Mouse (Mus musculus): ENCODE data around the gene Samd3. TPM values are rescaled to one million over a fixed set of nuclear protein-coding genes. Genes with fewer than 3 reads are reported as not detected.

Samd3 gene
- polyA plus RNA-seq, 1 experiment from 2014 or later: 0.74 TPM

DNA sequence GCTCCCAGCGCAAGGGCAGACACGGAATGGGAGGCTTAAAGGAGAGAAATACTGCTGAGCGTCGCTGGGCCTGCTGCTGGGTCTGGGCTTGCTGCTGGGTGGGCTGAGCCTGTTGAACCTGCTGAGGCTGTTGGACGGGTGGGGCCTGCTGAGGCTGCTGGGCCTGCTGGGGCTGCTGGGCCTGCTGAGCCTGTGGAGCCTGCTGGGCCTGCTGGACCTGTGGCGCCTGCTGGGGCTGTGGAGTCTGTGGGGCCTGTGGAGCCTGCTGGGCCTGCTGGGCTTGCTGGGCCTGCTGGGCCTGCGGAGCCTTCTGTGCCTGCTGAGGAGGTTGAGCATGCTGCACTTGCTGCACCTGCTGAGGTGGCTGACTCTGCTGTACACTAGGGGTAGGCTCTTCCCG is 50.5 kb downstream of the Samd3 start:
- Histone ChIP-seq H3K9me3 (ENCODE audit: control insufficient read depth, low read length) (no peaks in the 10 kb centered on the region), H3K9ac (ENCODE audit: low read depth, low read length) (no peak overlapping the region), H3K36me3 (ENCODE audit: control insufficient read depth, insufficient read depth, low read length) (peaks cover 7% of the 10 kb centered on the region; the same call in 1 of the 2 replicates), H3K4me2 (ENCODE audit: low read length) (no peak overlapping the region), H3K4me1 (ENCODE audit: control insufficient read depth, insufficient read depth, low read depth, low read length) (no peaks in the 10 kb centered on the region), H3K4me3 (ENCODE audit: low read length) (no peak overlapping the region), H3K27me3 (replicated peaks; ENCODE audit: control insufficient read depth, insufficient read depth, low read length) (no peaks in the 10 kb centered on the region), H3K27ac (ENCODE audit: low read depth, low read length) (no peak overlapping the region; the same call in 1 of the 2 replicates)
- 52% methylated on average over 8 of the region's 8 CpGs for WGBS
- peak; percentile 58 for ATAC-seq

DNA sequence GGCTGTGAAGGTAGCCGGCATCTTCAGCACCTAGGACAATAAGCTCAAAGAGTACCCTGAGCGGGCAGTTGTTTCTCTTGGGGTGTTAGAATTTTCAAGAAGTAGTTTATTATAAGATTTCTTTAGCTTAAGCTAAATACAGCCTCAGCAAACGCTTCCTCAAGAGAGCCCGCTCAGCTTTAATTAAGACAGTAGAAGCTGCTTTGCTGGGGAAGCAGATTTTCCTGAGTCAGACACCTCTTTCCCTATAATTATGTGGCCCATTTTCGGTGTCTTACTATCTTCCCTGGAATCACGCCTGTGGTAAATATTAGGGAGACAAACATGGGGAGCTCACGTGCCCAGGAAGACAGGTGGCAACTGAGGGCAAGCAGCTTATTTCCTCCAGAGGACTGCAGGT is 57.6 kb downstream of the Samd3 start:
- H3K9ac ChIP-seq (ENCODE audit: low read depth, low read length): no peak overlapping the region
- no peaks in the 10 kb centered on the region for H3K4me1 ChIP-seq (ENCODE audit: control insufficient read depth, insufficient read depth, low read depth, low read length)
- H3K4me2 ChIP-seq (ENCODE audit: low read length): no peak overlapping the region
- 89% methylated on average over 7 of the region's 7 CpGs for WGBS
- no peaks in the 10 kb centered on the region for H3K27me3 ChIP-seq (replicated peaks; ENCODE audit: control insufficient read depth, insufficient read depth, low read length)
- no peak overlapping the region for H3K4me3 ChIP-seq (ENCODE audit: low read length)
- no peak overlapping the region for H3K27ac ChIP-seq (ENCODE audit: low read depth, low read length)
- ATAC-seq: no peak
- no peaks in the 10 kb centered on the region for H3K9me3 ChIP-seq (ENCODE audit: control insufficient read depth, low read length)
- H3K36me3 ChIP-seq (ENCODE audit: control insufficient read depth, insufficient read depth, low read length): no peaks in the 10 kb centered on the region

DNA sequence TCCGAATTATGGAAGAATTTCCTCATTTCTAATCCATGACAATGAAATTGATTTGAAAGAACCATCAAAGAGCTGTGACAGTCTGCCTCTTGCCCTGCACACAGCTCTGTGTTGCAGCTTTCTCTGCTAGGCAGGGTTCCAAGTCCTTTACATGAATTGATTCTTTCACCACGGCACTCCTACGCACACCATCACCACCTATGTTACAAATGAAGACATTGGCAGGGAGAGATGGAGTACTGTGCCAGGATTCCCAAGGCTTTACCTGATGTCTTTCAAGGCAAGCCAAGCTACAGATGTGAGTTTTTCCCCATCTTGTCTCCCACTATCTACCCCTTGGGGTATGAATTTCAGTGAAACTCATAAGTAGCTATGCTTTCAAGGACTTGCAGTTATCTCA is 67.7 kb downstream of the Samd3 start:
- WGBS: 63% methylated on average over 3 of the region's 3 CpGs
- Histone ChIP-seq H3K4me1 (ENCODE audit: control insufficient read depth, insufficient read depth, low read depth, low read length) (no peaks in the 10 kb centered on the region), H3K27me3 (replicated peaks; ENCODE audit: control insufficient read depth, insufficient read depth, low read length) (no peaks in the 10 kb centered on the region), H3K4me2 (ENCODE audit: low read length) (no peak overlapping the region), H3K9me3 (ENCODE audit: control insufficient read depth, low read length) (no peaks in the 10 kb centered on the region), H3K9ac (ENCODE audit: low read depth, low read length) (no peak overlapping the region), H3K27ac (ENCODE audit: low read depth, low read length) (no peak overlapping the region), H3K4me3 (ENCODE audit: low read length) (no peak overlapping the region), H3K36me3 (ENCODE audit: control insufficient read depth, insufficient read depth, low read length) (peaks cover 9% of the 10 kb centered on the region; the same call in 1 of the 2 replicates)
- peak; percentile 83 for ATAC-seq

DNA sequence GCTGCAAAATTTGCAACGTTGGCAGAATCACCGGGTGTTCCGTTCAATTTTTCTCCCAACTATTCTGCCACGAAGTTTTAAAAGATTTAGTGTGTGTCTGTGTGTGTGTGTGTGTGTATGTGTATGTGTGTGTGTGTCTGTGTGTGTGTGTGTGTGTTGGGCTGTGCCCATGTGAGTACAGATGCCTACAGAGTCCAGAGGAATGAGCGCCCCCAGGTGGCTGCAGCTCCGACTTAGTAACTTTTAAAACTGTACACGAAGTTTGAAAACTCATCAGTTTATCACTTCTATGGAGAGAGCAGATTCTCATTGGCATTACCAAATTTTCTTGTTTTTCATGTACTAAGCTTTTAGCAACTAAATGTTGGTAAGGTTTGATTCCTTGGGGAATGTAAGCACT is 68.1 kb downstream of the Samd3 start:
- peak; percentile 35; the same call in 1 of the 2 replicates for ATAC-seq
- WGBS: 87% methylated on average over 7 of the region's 7 CpGs
- no peak overlapping the region for H3K9ac ChIP-seq (ENCODE audit: low read depth, low read length)

DNA sequence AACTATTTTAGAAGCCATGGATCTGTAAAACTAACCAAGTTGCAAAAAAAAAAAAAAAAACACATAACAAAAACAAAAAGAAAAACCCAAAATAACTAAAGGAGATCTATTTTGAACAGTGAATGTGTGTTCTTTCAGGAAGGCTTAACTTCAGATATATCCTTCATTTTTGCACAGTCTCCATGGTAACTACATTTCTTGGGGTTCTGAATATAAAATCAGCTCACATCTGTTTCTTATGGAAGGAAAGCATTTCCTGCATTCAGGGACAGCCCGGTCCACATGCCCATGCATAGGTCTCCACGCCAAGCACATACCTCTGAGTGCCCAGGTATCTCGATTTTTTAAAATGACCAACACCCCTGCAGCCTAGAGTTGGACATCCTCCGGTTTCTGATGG is 72.8 kb downstream of the Samd3 start:
- ATAC-seq: no peak

More for the DNA sequence above, 68.1 kb downstream of the Samd3 start:
- H3K27ac ChIP-seq (ENCODE audit: low read depth, low read length): no peak overlapping the region
- H3K4me1 ChIP-seq (ENCODE audit: control insufficient read depth, insufficient read depth, low read depth, low read length): no peaks in the 10 kb centered on the region
- no peaks in the 10 kb centered on the region for H3K9me3 ChIP-seq (ENCODE audit: control insufficient read depth, low read length)
- no peak overlapping the region for H3K4me3 ChIP-seq (ENCODE audit: low read length)
- H3K27me3 ChIP-seq (replicated peaks; ENCODE audit: control insufficient read depth, insufficient read depth, low read length): no peaks in the 10 kb centered on the region
- H3K4me2 ChIP-seq (ENCODE audit: low read length): no peak overlapping the region
- peaks cover 5% of the 10 kb centered on the region; the same call in 1 of the 2 replicates for H3K36me3 ChIP-seq (ENCODE audit: control insufficient read depth, insufficient read depth, low read length)

DNA sequence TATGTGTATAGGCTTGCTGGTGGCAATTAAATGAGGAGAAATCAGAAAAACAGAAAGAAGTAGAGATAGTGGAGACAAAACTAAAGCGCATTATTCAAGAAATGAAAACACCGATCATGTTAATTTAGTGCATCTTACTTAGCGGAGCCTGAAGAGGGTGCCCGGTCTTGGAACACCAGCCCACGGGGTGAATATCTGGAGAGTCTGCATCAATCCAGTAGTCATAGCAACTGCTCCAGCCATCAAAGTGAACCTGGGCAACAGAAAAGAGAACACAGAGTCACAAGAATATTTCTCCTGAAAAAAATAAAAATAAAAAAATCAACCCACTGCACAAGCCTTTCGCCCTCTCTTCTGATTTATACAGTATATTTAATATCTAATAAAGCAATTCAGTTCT is 74.0 kb downstream of the Samd3 start:
- no peak overlapping the region for H3K27ac ChIP-seq (ENCODE audit: low read depth, low read length)
- H3K9ac ChIP-seq (ENCODE audit: low read depth, low read length): no peak overlapping the region
- no peak overlapping the region for H3K4me2 ChIP-seq (ENCODE audit: low read length)
- WGBS: 87% methylated on average over 6 of the region's 6 CpGs
- peaks cover 3% of the 10 kb centered on the region; the same call in 1 of the 2 replicates for H3K36me3 ChIP-seq (ENCODE audit: control insufficient read depth, insufficient read depth, low read length)
- no peak overlapping the region for H3K4me3 ChIP-seq (ENCODE audit: low read length)
- H3K27me3 ChIP-seq (replicated peaks; ENCODE audit: control insufficient read depth, insufficient read depth, low read length): no peaks in the 10 kb centered on the region
- H3K9me3 ChIP-seq (ENCODE audit: control insufficient read depth, low read length): no peaks in the 10 kb centered on the region
- H3K4me1 ChIP-seq (ENCODE audit: control insufficient read depth, insufficient read depth, low read depth, low read length): no peaks in the 10 kb centered on the region
- no peak for ATAC-seq

More for the DNA sequence above, 72.8 kb downstream of the Samd3 start:
- H3K36me3 ChIP-seq (ENCODE audit: control insufficient read depth, insufficient read depth, low read length): peaks cover 3% of the 10 kb centered on the region; the same call in 1 of the 2 replicates
- no peaks in the 10 kb centered on the region for H3K4me1 ChIP-seq (ENCODE audit: control insufficient read depth, insufficient read depth, low read depth, low read length)
- H3K27me3 ChIP-seq (replicated peaks; ENCODE audit: control insufficient read depth, insufficient read depth, low read length): no peaks in the 10 kb centered on the region
- H3K4me3 ChIP-seq (ENCODE audit: low read length): no peak overlapping the region
- H3K27ac ChIP-seq (ENCODE audit: low read depth, low read length): no peak overlapping the region
- H3K9me3 ChIP-seq (ENCODE audit: control insufficient read depth, low read length): no peaks in the 10 kb centered on the region
- no peak overlapping the region for H3K9ac ChIP-seq (ENCODE audit: low read depth, low read length)
- no peak overlapping the region for H3K4me2 ChIP-seq (ENCODE audit: low read length)
- WGBS: 94% methylated on average over 4 of the region's 4 CpGs

DNA sequence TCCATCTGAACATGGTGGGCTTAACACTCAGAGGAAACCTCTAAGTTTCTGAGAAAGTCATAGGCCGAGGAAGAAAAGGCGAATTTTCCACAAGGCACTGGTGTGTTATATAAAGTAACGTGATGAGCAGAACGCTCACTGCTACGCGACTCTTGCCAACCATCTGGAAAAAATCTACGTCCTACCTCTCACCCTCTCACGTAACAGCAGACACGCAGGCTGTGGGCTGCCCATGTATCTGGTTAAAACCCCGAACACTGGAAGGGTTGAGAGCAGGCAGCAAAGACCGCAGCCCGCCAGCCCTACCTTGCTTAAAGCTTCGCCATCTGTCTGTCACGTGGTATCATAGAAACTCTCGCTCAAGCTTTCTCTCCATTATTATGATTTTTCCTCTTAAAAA is 84.8 kb downstream of the Samd3 start:
- Histone ChIP-seq H3K9me3 (ENCODE audit: control insufficient read depth, low read length) (no peaks in the 10 kb centered on the region), H3K36me3 (ENCODE audit: control insufficient read depth, insufficient read depth, low read length) (peaks cover 19% of the 10 kb centered on the region), H3K27ac (ENCODE audit: low read depth, low read length) (no peak overlapping the region), H3K4me3 (ENCODE audit: low read length) (no peak overlapping the region), H3K4me1 (ENCODE audit: control insufficient read depth, insufficient read depth, low read depth, low read length) (no peaks in the 10 kb centered on the region), H3K4me2 (ENCODE audit: low read length) (no peak overlapping the region), H3K9ac (ENCODE audit: low read depth, low read length) (no peak overlapping the region), H3K27me3 (replicated peaks; ENCODE audit: control insufficient read depth, insufficient read depth, low read length) (no peaks in the 10 kb centered on the region)
- 92% methylated on average over 15 of the region's 15 CpGs for WGBS
- no peak for ATAC-seq

DNA sequence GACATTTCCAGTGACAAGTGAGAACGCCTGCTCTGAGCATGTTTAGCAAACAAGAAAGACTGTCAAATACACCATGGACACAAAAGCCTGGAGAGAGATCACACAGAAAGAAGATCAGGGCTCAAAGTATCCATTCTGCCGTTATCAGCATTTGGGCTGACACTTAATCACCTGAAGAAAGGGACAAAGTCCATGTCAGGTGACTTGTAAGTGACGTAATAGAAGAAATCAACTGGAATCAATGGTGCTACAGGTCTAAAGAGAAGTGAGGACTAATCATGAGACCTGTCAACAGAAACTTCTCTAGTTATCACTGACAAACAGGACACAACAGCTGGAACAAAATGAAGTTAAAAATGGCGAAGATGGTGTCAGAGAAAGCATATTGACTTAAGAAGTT is 91.2 kb downstream of the Samd3 start:
- Histone ChIP-seq H3K27ac (ENCODE audit: low read depth, low read length) (no peak overlapping the region), H3K9me3 (ENCODE audit: control insufficient read depth, low read length) (no peaks in the 10 kb centered on the region), H3K36me3 (ENCODE audit: control insufficient read depth, insufficient read depth, low read length) (no peaks in the 10 kb centered on the region; the same call in 1 of the 2 replicates), H3K27me3 (replicated peaks; ENCODE audit: control insufficient read depth, insufficient read depth, low read length) (no peaks in the 10 kb centered on the region), H3K4me1 (ENCODE audit: control insufficient read depth, insufficient read depth, low read depth, low read length) (no peaks in the 10 kb centered on the region), H3K9ac (ENCODE audit: low read depth, low read length) (no peak overlapping the region), H3K4me3 (ENCODE audit: low read length) (no peak overlapping the region), H3K4me2 (ENCODE audit: low read length) (no peak overlapping the region)
- ATAC-seq: no peak
- WGBS: 89% methylated on average over 4 of the region's 4 CpGs

Data from hindbrain, embryonic 16.5 days (tissue).